Mouse (Mus musculus) left cerebral cortex, adult 2 months (tissue): ENCODE results near the gene Arhgef3. TPM values are rescaled to one million over a fixed set of nuclear protein-coding genes. Genes with fewer than 3 reads are reported as not detected.
A peak's percentile ranks its signal among the peaks of the same experiment; 100 is the strongest.

Experiments
- DNase-seq, 2 experiments: peaks; one replicate each; pipeline ENCODE4 v3.0.0; 2021 to 2022; ENCODE audit warnings: low spot score in 2 of 2, mixed read lengths in 1 of 2; ENCODE audit errors: extremely low spot score in 1 of 2
- H3K27ac ChIP-seq: fragments of 200-600 bp; 2 replicates; pipeline ENCODE4 v1.8.1; 2022
- H3K4me3 ChIP-seq: fragments of 200-600 bp; 2 replicates; pipeline ENCODE4 v1.8.1; 2022
- CTCF ChIP-seq: fragments of 200-600 bp; IDR thresholded peaks from 2 replicates; pipeline ENCODE4 v1.8.1; 2022; ENCODE audit warnings: antibody characterized with exemption, mild to moderate bottlenecking, moderate library complexity
- intact Hi-C: fragments of 180-260 bp; cut with DNase I; formaldehyde crosslinking; loops from one replicate; pipeline ENCODE4 v1.15.1; 2025
- total RNA-seq, 2 experiments: library from RNA; stranded (reverse); gene quantifications; 2 replicates each; pipeline ENCODE4 v1.2.3; 2021

Arhgef3 gene
- total RNA-seq, 2 experiments from 2014 or later: 62.0 to 75.0 TPM

- intact Hi-C loops: loop anchor here (10.0 kb wide), 1 partner anchor 158 kb away; the partner anchor contains the start of gene Fam208a
- Histone ChIP-seq H3K4me3 (no peak overlapping the region), H3K27ac (no peak overlapping the region)
- TF ChIP-seq CTCF: no peak
- DNase-seq: no peak
These were observed 151.9 kb downstream of the Arhgef3 start for GRCm38 (mm10) chr14:27266601-27267000.

DNA sequence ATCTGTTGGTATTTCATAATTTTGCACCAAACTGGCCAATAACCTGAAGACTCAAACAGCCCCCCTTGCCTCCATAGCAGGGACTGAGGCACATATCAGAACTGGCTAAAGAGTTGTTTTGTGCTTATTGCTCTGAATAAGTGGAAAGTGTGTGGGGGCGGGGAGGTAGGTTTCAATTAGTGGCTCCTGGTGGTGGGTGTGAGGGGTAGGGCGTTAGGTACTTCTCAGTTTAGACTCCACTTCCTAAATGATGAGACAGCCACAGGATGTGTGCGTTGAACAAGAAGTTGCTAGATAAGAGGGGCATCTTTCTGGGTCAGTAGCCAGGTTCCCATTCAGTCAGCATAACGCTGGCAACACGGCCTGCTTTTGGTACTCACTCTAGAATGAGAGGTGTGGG, 153.4 kb downstream of the Arhgef3 start:
- H3K27ac ChIP-seq: peak overlapping the region; percentile 80
- H3K4me3 ChIP-seq: no peak overlapping the region
- intact Hi-C loops: loop anchor here (2.0 to 10.0 kb wide), 2 partner anchors 39 to 157 kb away; partner anchors contain the start of gene Fam208a
- no peak for TF ChIP-seq CTCF
- no peak for DNase-seq

GRCm38 (mm10) chr14:27268986-27269700, 154.4 kb downstream of the Arhgef3 start:
- TF ChIP-seq CTCF: no peak
- intact Hi-C loops: loop anchor here (1.0 to 10.0 kb wide), 5 partner anchors 40 to 156 kb away; partner anchors contain the start of gene Fam208a
- Histone ChIP-seq H3K27ac (peak overlapping the region; percentile 91), H3K4me3 (no peak overlapping the region)
- peak; percentile 51 to 61 for DNase-seq

- no peak for TF ChIP-seq CTCF
- Histone ChIP-seq H3K27ac (peak overlapping the region; percentile 91), H3K4me3 (no peak overlapping the region)
- DNase-seq: peak; percentile 52 to 74
- intact Hi-C loops: loop anchor here (1.0 to 10.0 kb wide), 6 partner anchors 41 to 155 kb away; partner anchors contain the start of gene Fam208a
These were observed 155.1 kb downstream of the Arhgef3 start for GRCm38 (mm10) chr14:27269836-27270235.

DNA sequence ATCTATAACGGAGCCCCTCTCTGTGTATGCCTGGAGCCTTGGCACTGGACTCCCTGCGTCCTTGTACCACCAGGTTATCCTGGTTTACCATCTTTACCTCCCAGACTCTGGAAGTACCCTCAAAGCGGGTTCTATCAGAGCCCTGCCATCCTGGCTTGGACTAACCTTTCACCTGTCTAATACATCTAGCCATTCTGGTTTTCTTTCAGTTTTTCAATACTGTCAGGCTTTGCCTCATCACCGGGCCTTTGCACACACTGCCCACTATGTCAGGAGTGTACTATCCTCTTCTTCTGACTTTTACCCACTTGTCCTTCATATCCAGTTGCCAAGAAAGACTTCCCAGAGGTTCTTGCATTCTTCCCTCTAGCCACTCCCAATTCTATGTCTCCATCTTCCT, 155.8 kb downstream of the Arhgef3 start:
- no peak for TF ChIP-seq CTCF
- Histone ChIP-seq H3K4me3 (no peak overlapping the region), H3K27ac (peak overlapping the region; percentile 91)
- intact Hi-C loops: loop anchor here (2.0 kb wide), 1 partner anchor 66 kb away; no protein-coding TSS in a partner anchor
- DNase-seq: no peak

DNA sequence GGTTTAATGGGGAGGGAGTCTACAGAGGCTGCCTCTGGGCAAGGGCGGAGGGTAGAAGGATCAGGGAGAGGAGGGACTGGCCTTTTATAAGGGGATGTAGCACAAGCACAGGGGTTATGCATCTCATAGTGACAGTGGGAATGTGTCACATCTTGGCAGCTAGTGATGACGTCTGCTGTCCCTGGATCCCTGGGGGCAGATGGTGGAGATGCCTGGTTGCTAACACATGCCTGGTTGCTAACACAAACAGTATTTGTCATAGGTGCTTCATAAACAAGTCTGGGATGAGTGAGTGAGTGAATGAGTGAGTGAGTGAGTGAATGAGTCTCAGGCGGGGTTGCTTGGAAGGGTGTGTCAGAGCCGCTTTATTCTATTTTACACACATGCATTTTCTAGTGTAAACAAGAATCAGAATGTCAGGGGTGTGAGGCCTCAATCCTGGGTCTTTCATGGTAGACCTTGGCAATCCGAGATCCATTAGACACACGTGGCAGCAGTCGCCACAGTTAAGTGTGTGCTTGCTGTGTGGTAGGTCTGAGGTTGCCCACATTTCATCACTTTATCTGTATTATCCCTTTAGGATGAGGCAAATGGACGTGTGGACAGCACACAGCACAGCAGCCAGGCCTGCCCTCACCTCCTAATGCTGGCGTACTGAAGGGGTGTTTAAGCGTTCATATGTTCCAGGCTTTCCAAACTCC, 156.8 kb downstream of the Arhgef3 start:
- no peak for DNase-seq
- intact Hi-C loops: loop anchor here (2.0 kb wide), 1 partner anchor 65 kb away; no protein-coding TSS in a partner anchor
- TF ChIP-seq CTCF: no peak
- no peak overlapping the region for H3K27ac ChIP-seq
- no peak overlapping the region for H3K4me3 ChIP-seq

GRCm38 (mm10) chr14:27272072-27272834, 157.6 kb downstream of the Arhgef3 start:
- H3K4me3 ChIP-seq: no peak overlapping the region
- no peak for TF ChIP-seq CTCF
- intact Hi-C loops: no loop called here
- no peak overlapping the region for H3K27ac ChIP-seq
- DNase-seq: no peak

- H3K27ac ChIP-seq: no peak overlapping the region
- intact Hi-C loops: no loop called here
- TF ChIP-seq CTCF: no peak
- no peak for DNase-seq
- no peak overlapping the region for H3K4me3 ChIP-seq
These were observed 158.1 kb downstream of the Arhgef3 start for GRCm38 (mm10) chr14:27272835-27273138.

- DNase-seq: no peak
- no peak for TF ChIP-seq CTCF
- intact Hi-C loops: no loop called here
- Histone ChIP-seq H3K4me3 (no peak overlapping the region), H3K27ac (no peak overlapping the region)
These were observed 158.5 kb downstream of the Arhgef3 start for GRCm38 (mm10) chr14:27273169-27273568.

GRCm38 (mm10) chr14:27277259-27277658, 162.6 kb downstream of the Arhgef3 start:
- Histone ChIP-seq H3K4me3 (no peak overlapping the region), H3K27ac (no peak overlapping the region)
- TF ChIP-seq CTCF: no peak
- intact Hi-C loops: no loop called here
- DNase-seq: no peak

DNA sequence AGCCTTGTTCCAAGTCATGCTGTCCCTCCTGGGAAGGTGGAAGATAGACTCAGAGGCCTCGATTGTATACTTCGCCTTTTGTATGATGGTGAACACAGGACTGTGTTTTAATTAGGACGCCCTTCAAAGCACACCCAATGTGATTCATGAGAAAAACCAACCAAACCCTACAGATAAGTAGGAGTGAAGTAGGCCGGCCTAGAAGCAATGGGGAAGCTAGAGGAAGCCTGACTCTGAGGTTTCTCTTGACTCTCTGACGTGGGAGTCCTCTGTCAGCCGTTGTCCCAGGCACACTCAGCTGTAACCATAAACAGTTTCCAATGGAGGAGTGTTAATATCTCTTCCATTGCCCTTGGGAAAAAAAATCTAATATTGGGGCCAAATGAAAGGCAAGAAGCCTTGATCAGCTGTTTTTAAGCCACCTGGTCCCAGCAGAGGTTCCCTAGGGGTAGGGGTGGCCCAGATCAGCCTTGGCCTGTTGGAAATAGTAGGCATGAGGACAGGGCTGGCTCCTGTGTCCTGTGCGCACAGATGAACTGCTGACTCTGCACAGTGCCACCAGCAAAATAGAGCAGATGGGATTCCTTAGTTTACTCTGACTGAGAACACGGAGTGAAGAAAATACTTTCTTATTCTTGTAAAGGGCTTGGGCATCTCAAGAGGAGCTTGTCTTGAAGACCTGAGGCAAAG, 165.6 kb downstream of the Arhgef3 start:
- intact Hi-C loops: no loop called here
- TF ChIP-seq CTCF: no peak
- Histone ChIP-seq H3K4me3 (no peak overlapping the region), H3K27ac (no peak overlapping the region)
- no peak for DNase-seq
